Mouse (Mus musculus) forebrain, embryonic 12.5 days (tissue): ENCODE results near the gene Pop5. TPM values are rescaled to one million over a fixed set of nuclear protein-coding genes. Genes with fewer than 3 reads are reported as not detected.

Source experiments
- ATAC-seq: fragments of 200-750 bp; cut with Nextera tagmentation; 2 replicates; pipeline ENCODE4 v1.8.0; 2017; ENCODE audit warnings: moderate TSS enrichment; ENCODE audit not compliant: low FRiP score
- H3K27ac ChIP-seq: fragments of 300-500 bp; sonication (generic); 2 replicates; pipeline ENCODE4 v1.5.1; 2016; ENCODE audit warnings: mild to moderate bottlenecking
- H3K27me3 ChIP-seq: fragments of 300-500 bp; sonication (generic); 2 replicates; pipeline ENCODE4 v1.6.1; 2016; ENCODE audit warnings: mild to moderate bottlenecking
- H3K36me3 ChIP-seq: fragments of 300-500 bp; sonication (generic); replicated peaks from 2 replicates; pipeline ENCODE4 v1.6.1; 2016; ENCODE audit warnings: mild to moderate bottlenecking
- H3K4me1 ChIP-seq: fragments of 300-500 bp; sonication (generic); 2 replicates; pipeline ENCODE4 v1.6.1; 2016
- H3K4me2 ChIP-seq: fragments of 300-500 bp; sonication (generic); 2 replicates; pipeline ENCODE4 v1.6.1; 2016; ENCODE audit warnings: mild to moderate bottlenecking, moderate library complexity
- H3K4me3 ChIP-seq: fragments of 300-500 bp; sonication (generic); replicated peaks from 2 replicates; pipeline ENCODE4 v1.5.1; 2016; ENCODE audit warnings: mild to moderate bottlenecking
- H3K9ac ChIP-seq: fragments of 300-500 bp; sonication (generic); 2 replicates; pipeline ENCODE4 v1.6.1; 2016; ENCODE audit warnings: mild to moderate bottlenecking
- H3K9me3 ChIP-seq: fragments of 300-500 bp; sonication (generic); 2 replicates; pipeline ENCODE4 v1.6.1; 2016
- WGBS: fragments of 180-500 bp; shearing (Covaris S2); methylation state at CpG from one replicate; pipeline ENCODE4 v1.1.7; 2016; 5-methylcytosine and 5-hydroxymethylcytosine counted together
- polyA plus RNA-seq: library from polyadenylated mRNA; unstranded; fragments of >200 nt; fragmentation: Nextera tagmentation; extraction: Ambion mirVana; gene quantifications from 2 replicates; pipeline ENCODE4 v1.2.1, GENCODE M21; 2016

Pop5 gene
- polyA plus RNA-seq, 1 experiment from 2014 or later: 97.1 TPM

DNA sequence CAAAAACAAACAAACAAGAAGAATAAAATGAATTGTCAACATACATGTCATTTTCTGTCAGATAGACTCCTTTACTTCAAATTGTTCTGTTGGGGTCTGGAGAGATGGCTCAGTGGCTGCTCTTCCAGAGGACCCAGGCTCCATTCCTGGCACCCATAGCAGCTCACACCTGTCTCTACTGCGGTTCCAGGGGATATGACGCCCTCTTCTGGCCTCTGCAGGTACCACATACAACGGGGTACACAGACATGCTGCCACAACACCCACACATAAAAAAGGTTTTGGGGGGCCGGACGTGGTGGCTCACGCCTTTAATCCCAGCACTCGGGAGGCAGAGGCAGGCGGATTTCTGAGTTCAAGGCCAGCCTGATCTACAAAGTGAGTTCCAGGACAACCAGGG is 58.5 kb downstream of the Pop5 start:
- Histone ChIP-seq H3K4me2 (no peak overlapping the region), H3K36me3 (peaks cover 88% of the 10 kb centered on the region), H3K27me3 (no peaks in the 10 kb centered on the region), H3K9ac (no peak overlapping the region), H3K27ac (no peak overlapping the region), H3K4me1 (peaks cover 20% of the 10 kb centered on the region), H3K9me3 (no peaks in the 10 kb centered on the region), H3K4me3 (no peak overlapping the region)
- ATAC-seq: no peak
- WGBS: 91% methylated on average over 8 of the region's 8 CpGs

Other genes with a start within 250 kb of the Pop5 start
- 13.8 and 19.1 TPM in 2 replicates for gene Sppl3, start 224.7 kb upstream of the Pop5 start, polyA plus RNA-seq
- gene Gm10401, start 137.5 kb upstream of the Pop5 start, polyA plus RNA-seq: 26.1 and 29.4 TPM in 2 replicates
- 32.7 and 33.0 TPM in 2 replicates for gene Acads, start 116.5 kb upstream of the Pop5 start, polyA plus RNA-seq
- gene Unc119b, start 100.9 kb upstream of the Pop5 start, polyA plus RNA-seq: 68.6 and 69.8 TPM in 2 replicates
- gene Mlec, start 77.7 kb upstream of the Pop5 start, polyA plus RNA-seq: 50.3 and 50.8 TPM in 2 replicates
- 6.0 and 6.1 TPM in 2 replicates for gene Cabp1, start 41.5 kb upstream of the Pop5 start, polyA plus RNA-seq
- 187 and 195 TPM in 2 replicates for gene Rnf10, start 37.1 kb downstream of the Pop5 start, polyA plus RNA-seq
- gene Coq5, start 43.8 kb downstream of the Pop5 start, polyA plus RNA-seq: 54.3 and 57.1 TPM in 2 replicates
- gene Dynll1, start 65.2 kb downstream of the Pop5 start, polyA plus RNA-seq: 1,436 and 1,463 TPM in 2 replicates
- 353 and 383 TPM in 2 replicates for gene Srsf9, start 91.3 kb downstream of the Pop5 start, polyA plus RNA-seq
- gene Gatc, start 105.3 kb downstream of the Pop5 start, polyA plus RNA-seq: 41.5 and 42.1 TPM in 2 replicates
- 54.5 and 55.6 TPM in 2 replicates for gene Triap1, start 105.4 kb downstream of the Pop5 start, polyA plus RNA-seq
- gene Cox6a1, start 113.1 kb downstream of the Pop5 start, polyA plus RNA-seq: 728 and 759 TPM in 2 replicates
- 161 and 182 TPM in 2 replicates for gene Msi1, start 193.8 kb downstream of the Pop5 start, polyA plus RNA-seq
- not detected in 2 replicates for gene Pla2g1b, start 230.4 kb downstream of the Pop5 start, polyA plus RNA-seq
- 20.0 and 23.2 TPM in 2 replicates for gene Sirt4, start 248.9 kb downstream of the Pop5 start, polyA plus RNA-seq